Mouse (Mus musculus) lung, postnatal 0 days (tissue): Measurements from ENCODE around the gene Trio.

Experiments
- CTCF ChIP-seq: IDR thresholded peaks from 2 replicates; pipeline ENCODE4 v1.5.1; 2016; ENCODE audit warnings: antibody characterized with exemption, mild to moderate bottlenecking
- EP300 ChIP-seq: IDR thresholded peaks from 2 replicates; pipeline ENCODE4 v1.6.1; 2016; ENCODE audit warnings: antibody characterized with exemption, mild to moderate bottlenecking, control low read depth

GRCm38 (mm10) chr15:27992596-27992995 lies 33.1 kb downstream of the Trio start:
- TF ChIP-seq CTCF (no peak), EP300 (no peak)
